Mouse (Mus musculus) forebrain, embryonic 11.5 days (tissue): Measurements from ENCODE around the gene Pramel1. TPM values are rescaled to one million over a fixed set of nuclear protein-coding genes. Genes with fewer than 3 reads are reported as not detected.

Source experiments
- ATAC-seq: fragments of 200-750 bp; cut with Nextera tagmentation; replicated peaks from 2 replicates; pipeline ENCODE4 v1.8.0; 2017; ENCODE audit warnings: moderate TSS enrichment; ENCODE audit not compliant: low FRiP score
- DNase-seq: peaks from one replicate; pipeline ENCODE4 v3.0.0-alpha.2; 2017; ENCODE audit warnings: low spot score
- H3K27ac ChIP-seq: fragments of 300-500 bp; sonication (generic); 2 replicates; pipeline ENCODE4 v1.5.1; 2014; ENCODE audit warnings: low read depth, low read length
- H3K27me3 ChIP-seq: fragments of 300-500 bp; sonication (generic); 2 replicates; pipeline ENCODE4 v1.6.1; 2014; ENCODE audit warnings: mild to moderate bottlenecking, low read length, mixed read lengths; ENCODE audit not compliant: control insufficient read depth, insufficient read depth
- H3K36me3 ChIP-seq: fragments of 300-500 bp; sonication (generic); 2 replicates; pipeline ENCODE4 v1.6.1; 2014; ENCODE audit warnings: mild to moderate bottlenecking, low read length, moderate library complexity, mixed read lengths; ENCODE audit not compliant: control insufficient read depth, insufficient read depth
- H3K4me1 ChIP-seq: fragments of 300-500 bp; sonication (generic); replicated peaks from 2 replicates; pipeline ENCODE4 v1.6.1; 2014; ENCODE audit warnings: low read length, mixed read lengths; ENCODE audit not compliant: control insufficient read depth, insufficient read depth
- H3K4me2 ChIP-seq: fragments of 300-500 bp; sonication (generic); 2 replicates; pipeline ENCODE4 v1.6.1; 2014; ENCODE audit warnings: low read depth, mild to moderate bottlenecking, low read length, moderate library complexity, mixed read lengths; ENCODE audit not compliant: severe bottlenecking
- H3K4me3 ChIP-seq: fragments of 300-500 bp; sonication (generic); 2 replicates; pipeline ENCODE4 v1.5.1; 2014; ENCODE audit warnings: low read depth, low read length
- H3K9ac ChIP-seq: fragments of 300-500 bp; sonication (generic); 2 replicates; pipeline ENCODE4 v1.6.1; 2014; ENCODE audit warnings: low read length
- H3K9me3 ChIP-seq: fragments of 300-500 bp; sonication (generic); 2 replicates; pipeline ENCODE4 v1.6.1; 2016; ENCODE audit warnings: low read length, mixed read lengths; ENCODE audit not compliant: control insufficient read depth
- whole genome bisulfite sequencing: fragments of 180-500 bp; shearing (Covaris S2); extraction: QIAGEN DNeasy Blood & Tissue Kit; methylation state at CpG from one replicate; pipeline ENCODE4 v1.1.7; 2014; 5-methylcytosine and 5-hydroxymethylcytosine counted together
- polyA plus RNA-seq: library from polyadenylated mRNA; unstranded; fragments of >200 nt; fragmentation: Nextera tagmentation; extraction: Ambion mirVana; gene quantifications from 2 replicates; pipeline ENCODE4 v1.2.1, GENCODE M21; 2014

Gene Pramel1
- polyA plus RNA-seq, 1 experiment from 2014 or later = not detected

GRCm38 (mm10) chr4:143379480-143379879 lies 14.7 kb upstream of the Pramel1 start:
- Histone ChIP-seq H3K4me3 (no peak overlapping the region), H3K36me3 (no peaks in the 10 kb centered on the region), H3K9ac (no peak overlapping the region), H3K9me3 (no peaks in the 10 kb centered on the region), H3K27ac (no peak overlapping the region), H3K27me3 (no peaks in the 10 kb centered on the region), H3K4me2 (no peak overlapping the region), H3K4me1 (peaks cover 2% of the 10 kb centered on the region; the same call in 1 of the 2 replicates)
- no peak for DNase-seq
- 40% methylated on average over 7 of the region's 7 CpGs for WGBS
- peak; percentile 37; the same call in 1 of the 2 replicates for ATAC-seq

GRCm38 (mm10) chr4:143379931-143380715 lies 14.1 kb upstream of the Pramel1 start:
- DNase-seq (no peak), ATAC-seq (peak; percentile 45; the same call in 1 of the 2 replicates)
- Histone ChIP-seq H3K27me3 (no peaks in the 10 kb centered on the region), H3K4me3 (no peak overlapping the region), H3K9me3 (no peaks in the 10 kb centered on the region), H3K4me1 (peaks cover 2% of the 10 kb centered on the region; the same call in 1 of the 2 replicates), H3K4me2 (no peak overlapping the region), H3K36me3 (no peaks in the 10 kb centered on the region), H3K9ac (no peak overlapping the region), H3K27ac (no peak overlapping the region)
- 36% methylated on average over 15 of the region's 15 CpGs for WGBS

GRCm38 (mm10) chr4:143380716-143381004 lies 13.6 kb upstream of the Pramel1 start:
- peaks cover 2% of the 10 kb centered on the region; the same call in 1 of the 2 replicates for H3K4me1 ChIP-seq
- H3K36me3 ChIP-seq = no peaks in the 10 kb centered on the region
- no peak overlapping the region for H3K9ac ChIP-seq
- H3K4me3 ChIP-seq = no peak overlapping the region
- no peak overlapping the region for H3K4me2 ChIP-seq
- no peak; the same call in 1 of the 2 replicates for ATAC-seq
- H3K27ac ChIP-seq = no peak overlapping the region
- no peaks in the 10 kb centered on the region for H3K9me3 ChIP-seq
- H3K27me3 ChIP-seq = no peaks in the 10 kb centered on the region
- DNase-seq = peak; percentile 54
- 2% methylated on average over 5 of the region's 5 CpGs for WGBS

- Histone ChIP-seq H3K36me3 (no peaks in the 10 kb centered on the region), H3K27ac (no peak overlapping the region), H3K27me3 (no peaks in the 10 kb centered on the region), H3K4me2 (no peak overlapping the region), H3K4me1 (peaks cover 2% of the 10 kb centered on the region; the same call in 1 of the 2 replicates), H3K4me3 (no peak overlapping the region), H3K9me3 (no peaks in the 10 kb centered on the region), H3K9ac (no peak overlapping the region)
- 79% methylated on average over 3 of the region's 3 CpGs for WGBS
- ATAC-seq (no peak), DNase-seq (no peak)
Observed at GRCm38 (mm10) chr4:143382163-143382562, 12.1 kb upstream of the Pramel1 start.

GRCm38 (mm10) chr4:143383646-143384045 lies 10.6 kb upstream of the Pramel1 start:
- H3K27ac ChIP-seq = no peak overlapping the region
- peaks cover 2% of the 10 kb centered on the region; the same call in 1 of the 2 replicates for H3K4me1 ChIP-seq
- H3K4me3 ChIP-seq = no peak overlapping the region
- DNase-seq (no peak), ATAC-seq (no peak)
- no peak overlapping the region for H3K4me2 ChIP-seq
- H3K27me3 ChIP-seq = no peaks in the 10 kb centered on the region
- no peaks in the 10 kb centered on the region for H3K9me3 ChIP-seq
- H3K36me3 ChIP-seq = no peaks in the 10 kb centered on the region
- H3K9ac ChIP-seq = no peak overlapping the region
- WGBS = 42% methylated on average over 4 of the region's 4 CpGs

- H3K4me2 ChIP-seq = peak overlapping the region; percentile 45
- H3K4me3 ChIP-seq = peak overlapping the region; percentile 24; the same call in 1 of the 2 replicates
- no peaks in the 10 kb centered on the region for H3K4me1 ChIP-seq
- 9% methylated on average over 33 of the region's 43 CpGs for WGBS
- no peak overlapping the region for H3K27ac ChIP-seq
- H3K36me3 ChIP-seq = no peaks in the 10 kb centered on the region
- no peaks in the 10 kb centered on the region for H3K27me3 ChIP-seq
- H3K9me3 ChIP-seq = no peaks in the 10 kb centered on the region; the same call in 1 of the 2 replicates
- H3K9ac ChIP-seq = peak overlapping the region; percentile 44
- ATAC-seq (peak; percentile 89), DNase-seq (peak; percentile 88)
Observed at GRCm38 (mm10) chr4:143388955-143389702, 5.1 kb upstream of the Pramel1 start.

- no peaks in the 10 kb centered on the region for H3K4me1 ChIP-seq
- peak overlapping the region; percentile 51 for H3K4me3 ChIP-seq
- H3K9me3 ChIP-seq = peaks cover 4% of the 10 kb centered on the region; the same call in 1 of the 2 replicates
- 69% methylated on average over 5 of the region's 5 CpGs for WGBS
- no peaks in the 10 kb centered on the region for H3K27me3 ChIP-seq
- H3K4me2 ChIP-seq = peak overlapping the region; percentile 51
- H3K36me3 ChIP-seq = no peaks in the 10 kb centered on the region; the same call in none of the 2 replicates
- peak overlapping the region; percentile 63; the same call in 1 of the 2 replicates for H3K9ac ChIP-seq
- no peak overlapping the region for H3K27ac ChIP-seq
- no peak for DNase-seq
- peak; percentile 27; the same call in 1 of the 2 replicates for ATAC-seq
Observed at GRCm38 (mm10) chr4:143411566-143412218, 17.5 kb downstream of the Pramel1 start.
